Mouse (Mus musculus): ENCODE measurements around the gene Hoxa6. TPM values are rescaled to one million over a fixed set of nuclear protein-coding genes. Genes with fewer than 3 reads are reported as not detected.

Hoxa6 gene
- polyA plus RNA-seq, 1 experiment from 2014 or later: not detected

- Histone ChIP-seq H3K4me3 (ENCODE audit: control insufficient read depth in 1 of 2, insufficient read depth in 1 of 2, low read depth in 1 of 2, low read length in 2 of 2) (peak overlapping the region; percentile 33 to 36), H3K9me3 (ENCODE audit: control insufficient read depth, low read length) (no peaks in the 10 kb centered on the region), H3K36me3 (ENCODE audit: control insufficient read depth, insufficient read depth, low read length) (no peaks in the 10 kb centered on the region), H3K4me2 (ENCODE audit: low read length) (peak overlapping the region; percentile 59), H3K27me3 (ENCODE audit: control insufficient read depth, insufficient read depth, low read length) (peaks cover 100% of the 10 kb centered on the region), H3K4me1 (ENCODE audit: control insufficient read depth in 2 of 2, insufficient read depth in 2 of 2, low read length in 2 of 2) (peaks cover 2 to 17% of the 10 kb centered on the region in 2 experiments; a peak in 3 of 4 replicates), H3K27ac (replicated peaks in 1 of 2; ENCODE audit: control insufficient read depth in 1 of 2, insufficient read depth in 1 of 2, low read depth in 2 of 2, low read length in 2 of 2) (no peak overlapping the region), H3K9ac (ENCODE audit: low read length) (peak overlapping the region; percentile 28; the same call in 1 of the 2 replicates)
- WGBS: 1% methylated on average over 45 of the region's 46 CpGs
- no peak for ATAC-seq (ENCODE audit: insufficient number of reproducible peaks, insufficient read depth, low FRiP score, low read depth)
Observed at GRCm38 (mm10) chr6:52203371-52204049, 5.0 kb downstream of the Hoxa6 start.

- no peak overlapping the region for H3K9ac ChIP-seq (ENCODE audit: low read length)
- ATAC-seq (ENCODE audit: insufficient number of reproducible peaks, insufficient read depth, low FRiP score, low read depth): no peak
Observed at GRCm38 (mm10) chr6:52203121-52203370, 5.5 kb downstream of the Hoxa6 start.

GRCm38 (mm10) chr6:52202362-52203120, 6.0 kb downstream of the Hoxa6 start:
- H3K9ac ChIP-seq (ENCODE audit: low read length): no peak overlapping the region
- ATAC-seq (ENCODE audit: insufficient number of reproducible peaks, insufficient read depth, low FRiP score, low read depth): no peak

More at GRCm38 (mm10) chr6:52203121-52203370, 5.5 kb downstream of the Hoxa6 start:
- Histone ChIP-seq H3K4me2 (ENCODE audit: low read length) (peak overlapping the region; percentile 59), H3K36me3 (ENCODE audit: control insufficient read depth, insufficient read depth, low read length) (no peaks in the 10 kb centered on the region), H3K27ac (replicated peaks in 1 of 2; ENCODE audit: control insufficient read depth in 1 of 2, insufficient read depth in 1 of 2, low read depth in 2 of 2, low read length in 2 of 2) (no peak overlapping the region), H3K4me3 (ENCODE audit: control insufficient read depth in 1 of 2, insufficient read depth in 1 of 2, low read depth in 1 of 2, low read length in 2 of 2) (peak overlapping the region; percentile 33 to 36; a peak in 3 of 4 replicates), H3K4me1 (ENCODE audit: control insufficient read depth in 2 of 2, insufficient read depth in 2 of 2, low read length in 2 of 2) (peaks cover 2 to 16% of the 10 kb centered on the region in 2 experiments; a peak in 3 of 4 replicates), H3K27me3 (ENCODE audit: control insufficient read depth, insufficient read depth, low read length) (peaks cover 100% of the 10 kb centered on the region), H3K9me3 (ENCODE audit: control insufficient read depth, low read length) (no peaks in the 10 kb centered on the region)
- WGBS: 1% methylated on average over 10 of the region's 10 CpGs

GRCm38 (mm10) chr6:52201269-52201668, 7.3 kb downstream of the Hoxa6 start:
- WGBS: 43% methylated on average over 1 of the region's 1 CpGs
- no peak overlapping the region for H3K4me3 ChIP-seq (ENCODE audit: control insufficient read depth in 1 of 2, insufficient read depth in 1 of 2, low read depth in 1 of 2, low read length in 2 of 2)
- peaks cover 2 to 16% of the 10 kb centered on the region in 2 experiments; a peak in 3 of 4 replicates for H3K4me1 ChIP-seq (ENCODE audit: control insufficient read depth in 2 of 2, insufficient read depth in 2 of 2, low read length in 2 of 2)
- H3K27me3 ChIP-seq (ENCODE audit: control insufficient read depth, insufficient read depth, low read length): peaks cover 99% of the 10 kb centered on the region
- no peak overlapping the region for H3K27ac ChIP-seq (replicated peaks in 1 of 2; ENCODE audit: control insufficient read depth in 1 of 2, insufficient read depth in 1 of 2, low read depth in 2 of 2, low read length in 2 of 2)
- no peak for ATAC-seq (ENCODE audit: insufficient number of reproducible peaks, insufficient read depth, low FRiP score, low read depth)
- no peaks in the 10 kb centered on the region for H3K36me3 ChIP-seq (ENCODE audit: control insufficient read depth, insufficient read depth, low read length)
- no peak overlapping the region for H3K4me2 ChIP-seq (ENCODE audit: low read length)
- H3K9ac ChIP-seq (ENCODE audit: low read length): no peak overlapping the region
- no peaks in the 10 kb centered on the region for H3K9me3 ChIP-seq (ENCODE audit: control insufficient read depth, low read length)

More at GRCm38 (mm10) chr6:52202362-52203120, 6.0 kb downstream of the Hoxa6 start:
- Histone ChIP-seq H3K27me3 (ENCODE audit: control insufficient read depth, insufficient read depth, low read length) (peaks cover 100% of the 10 kb centered on the region), H3K4me3 (ENCODE audit: control insufficient read depth in 1 of 2, insufficient read depth in 1 of 2, low read depth in 1 of 2, low read length in 2 of 2) (peak overlapping the region; percentile 33 to 36; a peak in 1 of 4 replicates), H3K9me3 (ENCODE audit: control insufficient read depth, low read length) (no peaks in the 10 kb centered on the region), H3K4me2 (ENCODE audit: low read length) (no peak overlapping the region; the same call in 1 of the 2 replicates), H3K36me3 (ENCODE audit: control insufficient read depth, insufficient read depth, low read length) (no peaks in the 10 kb centered on the region), H3K4me1 (ENCODE audit: control insufficient read depth in 2 of 2, insufficient read depth in 2 of 2, low read length in 2 of 2) (peaks cover 2 to 16% of the 10 kb centered on the region in 2 experiments; a peak in 3 of 4 replicates), H3K27ac (replicated peaks in 1 of 2; ENCODE audit: control insufficient read depth in 1 of 2, insufficient read depth in 1 of 2, low read depth in 2 of 2, low read length in 2 of 2) (no peak overlapping the region)
- 6% methylated on average over 22 of the region's 22 CpGs for WGBS

- WGBS: 18% methylated on average over 10 of the region's 10 CpGs
- no peak overlapping the region for H3K4me2 ChIP-seq (ENCODE audit: low read length)
Observed at GRCm38 (mm10) chr6:52200751-52201250, 7.7 kb downstream of the Hoxa6 start.

GRCm38 (mm10) chr6:52200073-52200750, 8.3 kb downstream of the Hoxa6 start:
- Histone ChIP-seq H3K4me2 (ENCODE audit: low read length) (no peak overlapping the region), H3K36me3 (ENCODE audit: control insufficient read depth, insufficient read depth, low read length) (no peaks in the 10 kb centered on the region), H3K4me3 (ENCODE audit: control insufficient read depth in 1 of 2, insufficient read depth in 1 of 2, low read depth in 1 of 2, low read length in 2 of 2) (no peak overlapping the region), H3K27ac (replicated peaks in 1 of 2; ENCODE audit: control insufficient read depth in 1 of 2, insufficient read depth in 1 of 2, low read depth in 2 of 2, low read length in 2 of 2) (no peak overlapping the region), H3K4me1 (ENCODE audit: control insufficient read depth in 2 of 2, insufficient read depth in 2 of 2, low read length in 2 of 2) (peaks cover 2 to 16% of the 10 kb centered on the region in 2 experiments; a peak in 3 of 4 replicates), H3K9ac (ENCODE audit: low read length) (no peak overlapping the region), H3K9me3 (ENCODE audit: control insufficient read depth, low read length) (no peaks in the 10 kb centered on the region), H3K27me3 (ENCODE audit: control insufficient read depth, insufficient read depth, low read length) (peaks cover 99% of the 10 kb centered on the region)
- no peak for ATAC-seq (ENCODE audit: insufficient number of reproducible peaks, insufficient read depth, low FRiP score, low read depth)
- 13% methylated on average over 30 of the region's 30 CpGs for WGBS

More at GRCm38 (mm10) chr6:52200751-52201250, 7.7 kb downstream of the Hoxa6 start:
- Histone ChIP-seq H3K4me3 (ENCODE audit: control insufficient read depth in 1 of 2, insufficient read depth in 1 of 2, low read depth in 1 of 2, low read length in 2 of 2) (no peak overlapping the region), H3K27me3 (ENCODE audit: control insufficient read depth, insufficient read depth, low read length) (peaks cover 99% of the 10 kb centered on the region), H3K9me3 (ENCODE audit: control insufficient read depth, low read length) (no peaks in the 10 kb centered on the region), H3K9ac (ENCODE audit: low read length) (no peak overlapping the region), H3K27ac (replicated peaks in 1 of 2; ENCODE audit: control insufficient read depth in 1 of 2, insufficient read depth in 1 of 2, low read depth in 2 of 2, low read length in 2 of 2) (no peak overlapping the region), H3K4me1 (ENCODE audit: control insufficient read depth in 2 of 2, insufficient read depth in 2 of 2, low read length in 2 of 2) (peaks cover 2 to 16% of the 10 kb centered on the region in 2 experiments; a peak in 3 of 4 replicates), H3K36me3 (ENCODE audit: control insufficient read depth, insufficient read depth, low read length) (no peaks in the 10 kb centered on the region)
- no peak for ATAC-seq (ENCODE audit: insufficient number of reproducible peaks, insufficient read depth, low FRiP score, low read depth)

- Histone ChIP-seq H3K9me3 (ENCODE audit: control insufficient read depth, low read length) (no peaks in the 10 kb centered on the region), H3K36me3 (ENCODE audit: control insufficient read depth, insufficient read depth, low read length) (no peaks in the 10 kb centered on the region), H3K27me3 (ENCODE audit: control insufficient read depth, insufficient read depth, low read length) (peaks cover 99% of the 10 kb centered on the region), H3K27ac (replicated peaks in 1 of 2; ENCODE audit: control insufficient read depth in 1 of 2, insufficient read depth in 1 of 2, low read depth in 2 of 2, low read length in 2 of 2) (no peak overlapping the region), H3K9ac (ENCODE audit: low read length) (no peak overlapping the region), H3K4me2 (ENCODE audit: low read length) (no peak overlapping the region), H3K4me1 (ENCODE audit: control insufficient read depth in 2 of 2, insufficient read depth in 2 of 2, low read length in 2 of 2) (peaks cover under 1% of the 10 kb centered on the region in 2 experiments; a peak in 2 of 4 replicates), H3K4me3 (ENCODE audit: control insufficient read depth in 1 of 2, insufficient read depth in 1 of 2, low read depth in 1 of 2, low read length in 2 of 2) (no peak overlapping the region)
- no peak for ATAC-seq (ENCODE audit: insufficient number of reproducible peaks, insufficient read depth, low FRiP score, low read depth)
- 1% methylated on average over 10 of the region's 10 CpGs for WGBS
Observed at GRCm38 (mm10) chr6:52197271-52197670, 11.3 kb downstream of the Hoxa6 start.
